Mouse (Mus musculus) left cerebral cortex, adult 8-10 months (tissue): Measurements from ENCODE around the gene Myrip. TPM values are rescaled to one million over a fixed set of nuclear protein-coding genes. Genes with fewer than 3 reads are reported as not detected.
"Not testable (repeated sequence)": the region's sequence is repeated elsewhere in the genome, so short reads cannot be mapped to it uniquely, and the experiment has no call there.

Experiments used
- DNase-seq, 2 experiments: peaks; one replicate each; pipeline ENCODE4 v3.0.0; 2022; ENCODE audit warnings: low spot score in 2 of 2
- total RNA-seq, 4 experiments: library from RNA; stranded (reverse); gene quantifications; 2 replicates each; pipeline ENCODE4 v1.2.4; 2022

Gene Myrip
- total RNA-seq, 4 experiments from 2014 or later: 63.9 to 73.0 (median 68.2) TPM

DNA sequence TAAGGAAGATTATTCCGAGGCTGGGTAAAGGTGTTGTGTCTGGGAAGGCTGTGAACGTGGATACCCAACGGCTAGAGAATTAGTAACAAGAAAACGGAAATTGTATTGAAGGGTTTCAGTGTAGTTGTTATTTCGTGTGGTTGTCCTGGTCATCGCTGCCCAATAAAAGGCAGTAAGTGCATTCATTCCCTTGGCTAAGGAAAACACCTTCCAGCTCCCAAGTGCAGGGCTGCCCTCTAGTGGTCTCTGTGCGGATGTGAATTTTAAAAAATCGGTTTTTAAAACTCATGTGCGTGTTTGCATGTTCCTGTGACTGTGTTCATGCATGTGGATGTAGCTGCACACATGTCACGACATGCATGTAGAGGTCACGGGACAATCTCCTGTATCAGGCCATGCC, 76.4 kb downstream of the Myrip start:
- DNase-seq: no peak

DNA sequence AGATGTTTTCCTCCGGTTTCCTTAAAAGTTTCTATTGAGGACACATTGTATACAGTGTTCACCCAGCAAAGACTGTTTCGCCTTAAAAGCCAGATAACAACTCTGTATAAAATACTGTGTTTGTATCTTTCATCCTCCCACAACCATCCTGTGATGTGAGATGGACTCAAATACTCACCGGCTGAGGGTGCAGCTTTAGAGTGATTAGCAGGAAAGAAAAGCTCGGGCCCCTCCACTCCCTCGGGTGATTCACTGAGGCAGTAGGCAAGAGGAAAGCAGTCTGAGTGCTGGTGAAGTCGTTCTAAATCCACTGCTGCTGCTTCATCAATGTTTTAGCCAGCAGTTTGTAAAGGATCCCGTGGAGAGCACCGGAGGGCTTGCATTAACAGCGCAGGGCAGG, 93.9 kb downstream of the Myrip start:
- no peak for DNase-seq

DNA sequence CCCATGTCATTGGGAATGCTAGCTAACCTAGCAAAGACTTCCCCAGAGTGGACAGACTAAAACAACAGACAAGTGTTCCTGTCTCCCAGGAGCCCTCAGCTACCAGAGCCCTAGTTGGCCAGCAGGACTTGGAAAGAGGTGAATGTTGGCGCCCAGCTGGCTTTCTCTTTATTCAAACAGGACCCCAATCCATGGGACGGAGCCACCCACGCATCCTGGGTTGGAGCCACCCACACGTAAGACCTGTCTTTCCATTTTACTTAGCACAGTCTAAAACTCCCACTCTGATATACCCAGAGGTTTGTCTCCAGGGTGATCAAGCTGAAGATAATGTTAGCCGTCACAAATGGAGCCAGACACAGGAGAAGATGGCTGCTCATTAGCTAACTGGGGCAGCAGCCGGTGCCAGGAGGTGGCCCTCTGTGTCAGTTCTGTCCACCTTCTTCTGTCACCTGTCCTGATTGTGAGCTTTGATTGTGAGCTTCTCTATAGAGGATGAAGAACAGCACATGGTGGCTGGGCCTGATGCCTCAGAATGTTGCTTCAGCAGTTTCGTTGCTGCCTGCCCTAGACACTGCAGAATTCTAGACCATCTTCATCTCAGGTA, 95.4 kb downstream of the Myrip start:
- DNase-seq: peak in 1 of 2 experiments; percentile 58

DNA sequence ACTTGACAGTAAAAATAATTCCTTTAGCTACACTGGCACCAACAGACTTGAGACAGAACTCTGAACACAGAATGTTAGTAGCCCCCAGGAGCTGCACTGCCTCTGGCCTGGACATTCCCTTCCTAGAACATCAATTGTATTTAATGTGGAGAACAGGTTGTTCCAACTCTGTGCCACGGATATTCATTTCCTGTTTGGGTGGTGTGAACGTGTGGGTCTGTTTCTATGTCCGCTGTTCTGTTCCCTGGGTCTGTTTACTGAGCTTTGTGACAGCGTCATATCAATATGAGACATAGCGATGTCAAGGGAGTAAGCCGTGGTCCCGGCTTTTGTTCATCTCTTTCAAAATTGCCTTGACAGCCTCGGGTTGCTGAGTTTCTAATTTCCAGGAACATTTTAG, 97.0 kb downstream of the Myrip start:
- no peak for DNase-seq

DNA sequence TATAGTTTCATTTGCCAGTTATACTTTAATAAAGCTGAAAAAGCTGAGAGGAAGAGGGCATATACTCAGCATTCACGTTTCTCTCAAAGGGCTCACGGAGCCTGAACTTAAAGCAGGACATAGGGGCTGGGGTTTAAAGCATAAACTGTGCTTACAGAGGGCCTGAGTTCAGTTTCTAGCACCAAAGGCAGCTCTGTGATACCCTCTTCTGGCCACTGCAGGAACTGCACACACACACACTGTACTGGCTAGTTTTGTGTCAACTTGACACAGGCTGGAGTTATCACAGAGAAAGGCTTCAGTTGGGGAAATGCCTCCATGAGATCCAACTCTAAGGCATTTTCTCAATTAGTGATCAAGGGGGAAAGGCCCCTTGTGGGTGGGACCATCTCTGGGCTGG, 98.2 kb downstream of the Myrip start:
- DNase-seq: not testable (repeated sequence)

DNA sequence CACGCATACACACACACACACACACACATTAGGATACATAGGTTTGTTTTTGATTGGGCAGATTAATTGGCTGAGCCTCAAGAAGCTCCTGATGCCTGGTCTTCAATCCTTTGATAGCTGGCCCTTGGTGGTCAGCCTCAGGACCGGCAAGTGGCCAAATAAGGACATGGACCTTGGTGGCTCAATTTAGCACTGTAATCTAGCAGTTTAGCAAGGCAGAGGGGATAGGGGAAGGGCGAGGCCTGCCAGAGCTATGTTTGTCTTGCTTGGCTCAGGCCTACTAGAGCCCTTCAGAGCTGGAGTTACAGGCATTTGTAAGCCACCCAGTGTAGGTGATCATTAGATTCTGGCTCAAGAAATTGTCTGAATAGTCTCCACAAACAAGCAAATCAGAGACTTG, 101.1 kb downstream of the Myrip start:
- no peak for DNase-seq

DNA sequence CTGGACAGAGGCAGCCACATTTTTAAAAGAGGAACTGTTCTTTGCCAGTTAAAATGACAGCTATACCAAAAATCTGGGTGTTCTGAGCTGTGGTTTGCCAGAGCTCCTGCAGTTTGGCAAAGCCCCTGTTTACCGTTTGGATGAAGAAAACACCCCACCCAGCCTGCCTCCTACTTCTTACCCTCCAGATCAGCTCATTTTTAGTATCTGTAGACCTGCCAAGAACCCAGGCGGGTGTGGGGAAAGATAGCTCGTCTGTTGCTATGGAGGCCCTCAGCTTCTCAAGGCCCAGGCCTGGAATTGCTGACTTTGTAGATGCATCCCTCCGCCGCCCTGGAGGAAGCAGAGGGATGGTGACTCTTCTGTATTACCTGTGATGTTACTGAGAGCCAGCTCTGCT, 102.3 kb downstream of the Myrip start:
- peak in 1 of 2 experiments; percentile 86 for DNase-seq

DNA sequence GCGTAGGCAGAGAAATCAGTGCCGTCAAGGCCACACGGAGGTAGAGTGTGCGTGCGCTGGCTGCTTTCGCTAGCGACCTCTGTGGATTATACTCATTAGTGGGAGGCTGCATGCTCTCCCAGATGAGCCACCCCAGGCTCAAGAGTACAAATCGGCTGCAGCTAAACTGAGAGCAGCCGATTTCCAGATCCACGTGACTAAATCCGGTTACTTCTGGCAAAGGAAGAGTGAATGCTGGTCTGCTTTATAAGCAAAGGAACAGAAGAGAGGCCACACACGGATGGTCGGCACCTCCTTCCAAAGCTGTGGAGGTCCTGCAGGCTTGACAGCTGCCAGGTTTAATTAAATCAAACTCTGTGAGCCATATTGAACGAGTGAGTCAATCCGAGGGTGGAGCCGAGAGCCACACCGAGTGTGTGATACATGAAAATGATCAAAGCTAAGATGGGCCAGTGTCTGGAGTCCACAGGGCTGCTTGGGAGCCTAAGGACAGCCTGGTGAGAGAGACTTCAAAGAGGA, 108.4 kb downstream of the Myrip start:
- DNase-seq: peak; percentile 30 to 54

DNA sequence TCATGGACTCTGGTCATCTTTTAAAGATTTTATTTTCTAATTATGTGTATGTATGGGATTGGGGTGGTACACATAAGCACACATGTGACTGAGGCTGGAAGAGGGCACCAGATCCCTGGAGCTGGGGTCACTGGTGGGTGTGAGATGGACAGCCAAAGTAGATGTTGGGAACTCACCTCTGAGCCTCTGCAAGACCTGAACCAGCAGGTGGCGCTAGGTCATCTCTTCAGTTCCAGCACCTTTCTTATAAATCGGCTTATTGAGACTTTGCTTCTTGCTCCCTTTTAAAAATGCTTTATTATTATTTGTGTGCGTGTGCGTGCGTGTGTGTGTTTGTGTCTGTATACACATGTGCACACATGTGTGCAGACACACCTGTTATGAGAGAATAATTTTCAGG, 109.1 kb downstream of the Myrip start:
- no peak for DNase-seq

DNA sequence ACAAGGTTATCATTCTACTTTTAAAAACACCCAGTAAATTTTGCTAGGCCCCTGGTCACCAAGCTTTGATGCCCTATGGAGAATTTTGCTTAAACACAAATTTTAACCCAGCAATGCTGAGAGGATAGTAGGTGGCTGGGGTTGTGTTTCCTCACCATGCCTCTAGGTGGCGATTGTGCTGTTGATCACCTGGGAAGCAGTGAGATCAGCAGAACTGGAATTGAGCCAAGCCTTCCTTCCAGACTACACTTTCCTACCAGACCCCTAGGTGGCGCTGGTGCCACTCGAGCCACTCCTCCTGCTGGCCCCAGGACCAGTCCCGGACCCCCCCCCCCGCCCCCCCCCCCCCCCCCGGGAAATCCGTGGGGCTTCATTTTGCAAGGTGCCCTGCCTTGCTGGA, 114.2 kb downstream of the Myrip start:
- peak; percentile 49 to 69 for DNase-seq

DNA sequence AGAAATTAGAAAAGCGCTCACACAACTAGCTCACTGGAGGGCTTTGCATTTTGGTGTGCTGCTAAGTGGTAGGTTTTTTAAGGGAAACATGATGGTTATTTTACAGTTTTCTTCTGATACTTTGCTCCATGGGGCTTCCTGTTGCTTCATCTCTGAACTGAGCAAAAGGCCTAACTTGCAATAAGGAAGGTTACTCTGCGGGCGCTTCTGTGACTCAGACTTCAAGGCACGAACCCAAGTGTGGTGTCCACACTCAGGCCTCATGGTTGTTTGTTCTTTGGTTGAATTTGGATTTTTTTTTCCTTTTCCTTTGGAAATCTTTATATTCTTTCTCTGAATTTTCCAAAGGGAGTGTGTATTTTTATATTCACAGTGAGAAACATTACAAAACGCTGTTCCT, 114.8 kb downstream of the Myrip start:
- DNase-seq: no peak

DNA sequence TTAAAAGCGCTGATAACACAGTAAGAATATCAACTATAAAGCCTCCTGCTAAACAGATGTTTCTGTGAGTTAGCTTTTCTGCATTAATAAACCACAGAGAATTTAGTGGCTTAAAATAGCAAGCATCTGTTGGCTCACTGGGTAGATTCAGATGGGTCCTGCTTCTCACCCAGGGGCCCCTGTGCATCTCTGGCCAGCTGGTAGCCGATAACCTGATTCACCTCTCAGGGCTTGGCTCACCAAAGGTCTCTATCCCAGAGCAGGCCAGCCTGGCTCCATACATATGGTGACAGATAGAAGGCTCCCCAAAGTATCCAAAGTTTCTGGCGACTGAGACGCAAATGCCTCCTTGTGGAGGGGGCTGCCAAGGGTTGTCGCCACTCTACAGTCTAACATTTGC, 115.4 kb downstream of the Myrip start:
- DNase-seq: no peak

DNA sequence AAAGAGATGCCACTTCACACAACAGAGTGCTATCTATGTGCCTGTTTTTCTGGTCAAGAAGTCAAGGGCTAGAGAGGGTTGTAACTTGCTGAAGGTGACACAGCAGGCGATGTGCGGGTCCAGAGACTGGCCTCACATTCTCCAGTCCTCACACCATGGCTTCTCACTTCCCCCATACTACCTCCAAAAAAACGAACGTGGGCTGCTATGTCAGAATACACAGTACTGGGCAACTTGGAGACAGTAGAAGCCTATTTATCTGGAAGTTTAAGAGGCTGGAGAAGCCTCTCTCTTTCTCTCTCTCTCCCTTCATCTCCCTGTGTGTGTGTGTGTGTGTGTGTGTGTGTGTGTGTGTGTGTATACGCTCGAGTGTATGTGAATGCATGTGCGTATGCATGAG, 117.3 kb downstream of the Myrip start:
- DNase-seq: no peak

DNA sequence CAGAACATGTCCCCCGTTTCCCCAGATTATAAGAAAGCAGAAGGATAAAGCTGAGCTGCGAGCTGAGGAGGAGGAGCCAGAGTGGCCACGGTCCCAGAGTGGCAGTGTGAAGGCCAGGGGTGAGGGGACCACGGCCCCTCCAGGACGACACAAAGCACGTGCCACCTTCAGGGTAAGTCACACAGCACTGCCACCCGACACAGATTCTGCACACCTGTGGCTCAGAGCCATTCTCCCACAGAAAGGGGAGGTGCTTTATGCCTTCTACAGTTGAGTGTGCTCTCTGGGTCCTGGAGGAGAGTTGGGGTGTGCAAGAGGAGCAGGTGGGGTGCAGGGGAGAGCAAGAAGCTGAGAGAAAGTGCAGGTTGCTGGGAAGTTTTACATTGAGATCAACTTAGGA, 123.3 kb downstream of the Myrip start:
- DNase-seq: no peak

DNA sequence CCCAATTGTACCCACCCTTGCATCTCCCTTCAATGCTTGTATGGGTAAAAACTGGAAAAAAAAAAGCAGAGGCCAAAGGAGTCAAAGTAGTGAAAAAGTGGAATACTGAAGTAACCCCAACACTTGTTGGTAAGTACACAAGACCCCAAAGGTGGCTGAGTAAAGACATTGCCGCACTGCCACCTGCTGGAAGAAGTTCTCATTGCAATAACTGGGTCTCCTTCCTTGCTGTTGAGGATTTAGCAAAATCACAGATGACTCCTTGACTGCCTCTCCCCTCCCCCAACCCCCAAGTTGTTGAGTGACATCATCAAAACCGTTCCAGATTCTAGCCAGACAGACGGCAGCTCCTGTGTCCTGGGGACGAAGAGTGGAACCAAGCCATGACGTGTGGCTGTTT, 124.5 kb downstream of the Myrip start:
- DNase-seq: peak in 1 of 2 experiments; percentile 69

DNA sequence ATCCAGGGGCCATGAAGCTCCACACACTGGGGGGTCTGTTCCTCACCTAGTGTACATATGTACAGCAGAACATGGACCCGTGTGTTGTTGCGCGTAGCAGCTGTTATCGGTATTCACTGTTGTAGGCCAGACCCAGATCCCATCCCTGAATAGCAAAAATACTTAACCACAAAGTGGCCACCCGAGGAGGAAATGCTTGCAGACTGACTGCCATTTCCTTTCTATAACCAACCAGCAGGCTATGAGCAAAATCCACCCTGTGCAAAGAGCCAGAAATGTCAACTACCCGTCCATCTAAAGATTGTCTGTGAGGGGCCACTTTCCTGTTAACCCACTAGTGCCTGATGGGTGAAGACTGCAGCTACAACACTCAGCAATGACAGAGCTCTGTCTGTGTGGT, 126.9 kb downstream of the Myrip start:
- DNase-seq: no peak

DNA sequence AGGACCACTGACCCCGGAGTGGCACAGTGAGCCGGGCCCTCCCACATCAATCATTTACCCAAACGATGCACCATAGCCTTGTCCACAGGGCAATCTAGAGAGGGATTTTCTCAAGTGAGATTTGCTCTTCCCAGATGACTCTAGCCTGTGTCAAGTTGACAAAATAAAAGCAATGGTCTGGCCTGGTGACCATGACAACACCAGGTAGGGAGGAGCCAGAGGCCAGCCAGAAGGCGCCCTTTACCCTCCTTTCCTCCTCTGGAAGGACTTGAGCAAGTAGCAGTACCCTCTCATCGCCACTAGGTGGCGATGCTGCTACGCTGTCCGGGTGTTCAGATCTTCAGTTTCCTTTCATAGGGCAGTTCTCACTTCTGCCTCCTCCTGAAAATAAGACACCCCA, 132.4 kb downstream of the Myrip start:
- no peak for DNase-seq

DNA sequence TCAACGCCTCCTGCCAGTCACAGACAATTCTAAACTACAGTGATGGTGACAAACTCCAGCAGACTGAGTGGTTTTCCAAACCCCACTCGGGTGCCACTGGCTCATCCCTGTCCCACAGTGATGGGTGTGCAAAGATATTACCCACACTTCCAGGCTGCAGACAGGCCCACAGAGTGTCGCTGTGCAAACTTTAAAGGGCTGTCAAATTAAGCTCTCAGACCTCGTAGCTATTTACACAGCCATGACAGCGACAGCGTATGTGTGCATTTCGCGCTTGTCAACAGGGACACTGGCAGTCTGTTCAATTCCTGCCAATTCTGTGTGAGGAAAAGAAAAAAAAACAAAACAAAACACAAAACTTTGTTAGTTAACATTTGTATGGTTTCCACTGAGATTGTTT, 134.5 kb downstream of the Myrip start:
- no peak for DNase-seq

DNA sequence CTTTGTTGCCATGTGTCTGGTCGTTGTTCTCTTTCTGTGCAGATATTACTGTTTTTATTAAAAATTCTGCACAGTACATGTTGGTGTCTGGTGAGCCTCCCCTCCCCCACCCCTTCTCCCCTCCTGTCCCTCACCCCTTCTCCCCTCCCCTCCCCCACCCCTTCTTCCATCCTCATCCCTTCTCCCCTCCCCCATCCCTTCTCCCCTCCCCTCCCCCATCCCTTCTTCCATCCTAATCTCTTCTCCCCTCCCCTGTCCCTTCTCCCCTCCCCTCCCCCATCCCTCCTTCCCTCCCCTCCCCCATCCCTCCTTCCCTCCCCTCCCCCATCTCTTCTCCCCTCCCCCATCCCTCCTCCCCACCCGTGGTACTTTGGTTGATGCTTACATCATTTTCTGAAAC, 135.5 kb downstream of the Myrip start:
- no peak for DNase-seq

DNA sequence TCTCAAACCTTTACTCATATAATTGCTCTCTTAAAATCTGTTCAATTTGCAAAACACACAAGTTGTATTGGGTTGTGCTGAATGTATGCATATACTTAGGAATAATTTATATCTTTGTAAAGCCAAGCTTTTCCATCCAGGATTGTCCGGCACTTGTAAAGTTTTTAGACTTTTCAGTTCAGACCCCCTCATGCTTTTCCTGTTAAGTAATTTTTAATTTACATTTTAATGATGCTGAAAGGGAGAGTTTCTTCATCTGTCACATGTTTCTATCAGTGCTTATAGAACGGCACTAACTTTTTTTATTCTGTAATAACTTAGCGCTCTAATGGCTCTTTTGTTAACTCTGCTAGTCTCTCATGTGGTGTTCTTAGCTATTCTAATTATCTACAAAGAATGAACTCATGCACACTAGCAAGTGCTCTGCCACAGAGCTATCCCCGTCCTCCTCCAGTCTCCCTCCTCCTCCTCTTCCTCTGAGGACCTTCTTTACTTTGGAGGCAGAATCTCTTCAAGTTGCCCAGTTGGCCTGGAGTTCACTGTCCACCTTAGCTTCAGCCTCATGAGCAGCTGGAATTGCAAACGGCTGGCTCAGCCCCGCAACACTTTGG, 136.1 kb downstream of the Myrip start:
- DNase-seq: no peak

DNA sequence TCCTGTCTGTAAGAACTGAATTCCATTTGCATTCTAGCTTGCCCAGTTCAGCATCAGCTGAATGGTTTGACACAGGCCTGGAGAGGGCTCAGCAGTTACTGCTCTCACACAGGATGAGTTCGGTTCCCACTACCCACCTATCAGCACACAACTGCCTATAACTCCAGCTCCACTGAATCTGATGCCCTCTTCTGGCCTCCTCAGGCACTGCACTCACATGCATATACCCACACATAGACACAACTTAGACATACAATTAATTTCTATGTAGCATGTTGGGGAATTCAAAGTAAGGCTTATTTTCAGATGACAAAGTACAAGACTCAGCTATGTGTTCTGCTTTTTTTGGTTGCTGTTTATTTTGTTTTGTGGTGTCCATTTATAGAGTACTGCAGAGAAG, 137.0 kb downstream of the Myrip start:
- DNase-seq: no peak

DNA sequence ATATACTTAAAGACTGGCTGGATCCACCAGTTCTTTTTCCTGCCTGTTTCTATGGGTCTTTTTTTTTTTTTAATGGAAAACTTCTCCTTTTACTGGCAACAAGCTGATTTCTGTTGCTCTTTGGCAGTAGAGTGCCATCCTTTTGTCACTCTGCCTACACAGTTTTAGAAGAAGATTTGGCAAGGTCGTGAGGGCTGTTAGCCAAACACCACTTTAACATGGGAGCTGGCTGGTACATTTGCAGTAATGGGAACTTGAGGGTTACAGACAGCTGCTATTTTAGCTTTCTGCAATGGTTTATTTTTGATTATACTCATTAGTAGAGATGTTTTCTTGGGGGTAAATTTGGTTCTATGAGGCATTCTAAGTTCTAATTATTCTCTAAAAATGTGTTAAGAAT, 137.5 kb downstream of the Myrip start:
- no peak for DNase-seq

DNA sequence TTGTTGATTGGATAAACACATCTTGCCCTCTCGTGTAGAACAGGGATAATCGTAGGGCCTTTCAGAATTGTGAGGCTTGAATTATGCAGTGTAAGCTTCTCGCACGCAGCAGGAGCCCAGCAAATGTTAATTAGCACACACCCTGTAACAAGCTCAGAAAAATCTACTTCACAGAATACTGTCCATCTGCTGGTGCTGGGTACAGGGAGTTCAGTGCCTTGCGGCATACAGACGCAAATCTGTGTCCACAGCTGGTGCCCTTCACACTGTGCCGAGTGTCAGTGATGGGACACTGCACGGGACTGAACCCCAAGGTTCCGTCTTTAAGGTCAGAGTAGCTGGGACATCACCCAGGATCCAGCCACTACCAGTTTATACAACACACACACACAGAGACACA, 143.3 kb downstream of the Myrip start:
- DNase-seq: no peak
